Mouse (Mus musculus) cerebellum, adult (tissue): ENCODE results near the gene Bicdl1.

Source experiments
- ATAC-seq: cut with Nextera tagmentation; 2 replicates; pipeline ENCODE4 v1.9.2; 2017; ENCODE audit warnings: mild to moderate bottlenecking, moderate library complexity, mixed read lengths; ENCODE audit not compliant: insufficient number of reproducible peaks, low FRiP score, low TSS enrichment

Bicdl1 gene

DNA sequence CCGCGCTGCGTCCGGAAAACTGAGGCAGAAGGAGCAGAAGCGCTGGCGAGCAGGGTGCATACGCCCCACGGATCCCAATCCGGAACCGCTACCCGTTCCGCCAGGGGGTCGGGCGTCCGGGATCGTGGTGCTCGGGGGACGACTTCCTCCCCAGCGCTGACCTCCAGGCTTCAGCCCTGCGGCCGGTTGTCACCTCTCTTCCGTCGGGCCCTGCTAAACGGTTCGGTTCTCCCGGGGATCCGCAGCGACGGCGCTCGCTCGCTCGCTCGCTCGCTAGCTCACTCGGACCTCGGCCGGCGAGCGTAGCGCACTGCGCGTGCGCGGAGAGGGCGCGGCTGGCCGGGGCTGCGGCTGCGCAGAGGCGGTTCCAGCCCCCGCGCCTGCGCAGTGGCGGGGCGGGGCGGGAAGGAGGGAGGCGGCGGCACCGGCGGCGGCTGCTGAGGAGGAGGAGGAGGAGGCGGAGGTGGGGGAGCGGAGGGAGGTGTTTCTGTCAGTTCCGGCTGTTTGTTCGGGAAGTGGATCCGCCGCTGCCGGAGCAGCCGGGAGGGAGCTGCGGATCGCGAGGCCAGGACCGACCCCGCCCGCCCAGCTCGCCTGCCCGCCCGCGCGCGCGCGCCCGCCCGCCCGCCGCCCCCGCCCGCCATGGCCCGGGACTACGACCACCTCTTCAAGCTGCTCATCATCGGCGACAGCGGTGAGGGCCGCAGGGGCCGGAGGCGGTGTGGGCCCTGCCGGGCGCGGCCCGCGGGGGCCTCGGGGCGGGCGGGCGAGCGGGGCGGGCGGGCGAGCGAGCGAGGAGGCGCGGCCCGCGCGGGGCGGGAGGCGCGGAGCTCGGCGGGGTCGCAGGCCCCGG lies 99.7 kb downstream of the Bicdl1 start, which contains the start of gene Rab35:
TSS of gene Rab35 (plus strand) at position 404 of the 853 bp plus-strand sequence.
- peak; percentile 77 for ATAC-seq

DNA sequence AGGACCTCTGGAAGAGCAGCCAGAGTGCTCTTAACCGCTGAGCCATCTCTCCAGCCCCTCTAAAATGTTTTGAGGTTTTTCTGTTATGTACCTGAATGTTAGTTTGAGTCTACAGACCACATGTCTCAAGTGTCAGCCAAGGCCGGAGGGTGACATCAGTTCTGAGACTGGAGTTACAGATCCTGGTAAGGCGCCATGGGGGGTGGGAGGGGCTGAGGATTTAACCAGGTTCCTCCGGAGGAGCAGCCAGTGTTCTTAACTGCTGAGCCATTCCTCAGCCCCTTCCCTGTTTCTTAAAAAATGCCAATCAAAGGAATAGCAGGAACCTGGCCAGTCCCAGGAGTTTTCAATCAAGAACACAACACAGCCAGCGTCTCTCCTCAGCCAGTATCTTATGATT lies 101.1 kb downstream of the Bicdl1 start:
- ATAC-seq: no peak

DNA sequence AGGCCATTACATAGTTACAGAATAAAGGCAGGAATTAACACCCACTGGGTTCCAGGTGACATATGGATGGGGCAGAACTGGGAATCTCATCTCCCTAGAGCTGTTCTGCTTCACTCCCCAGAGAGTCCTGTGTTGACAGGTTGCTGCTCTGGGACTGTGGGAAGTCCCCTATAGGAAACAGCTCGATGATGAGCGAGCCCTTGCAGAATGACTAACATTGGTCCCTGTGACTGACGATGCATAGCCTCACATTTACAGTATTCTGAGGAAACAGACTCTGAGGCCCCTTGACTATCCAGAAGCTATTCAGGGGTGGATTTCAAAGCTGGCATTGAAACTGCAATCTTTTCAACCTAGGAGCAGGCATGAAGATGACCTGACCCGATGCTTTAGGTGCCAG lies 101.7 kb downstream of the Bicdl1 start:
- ATAC-seq: no peak

DNA sequence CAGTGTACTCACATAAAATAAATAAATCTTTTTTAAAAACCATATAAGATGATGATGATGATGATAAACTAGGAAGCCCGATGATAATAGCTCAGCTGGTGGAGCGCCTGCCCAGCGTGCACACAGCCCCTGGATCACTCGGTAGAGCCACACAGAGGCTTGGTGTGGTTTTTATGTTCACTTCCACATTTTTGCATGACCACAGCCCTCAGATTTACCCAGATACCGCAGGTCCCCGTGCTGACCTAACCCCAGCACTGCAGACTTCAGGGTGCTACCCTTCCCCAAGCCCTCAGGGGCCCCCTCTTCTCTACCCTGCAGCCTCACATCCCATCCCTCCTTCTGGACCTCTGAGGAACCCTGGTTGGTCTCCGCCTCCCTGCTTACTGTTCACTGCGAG lies 103.3 kb downstream of the Bicdl1 start:
- no peak for ATAC-seq

DNA sequence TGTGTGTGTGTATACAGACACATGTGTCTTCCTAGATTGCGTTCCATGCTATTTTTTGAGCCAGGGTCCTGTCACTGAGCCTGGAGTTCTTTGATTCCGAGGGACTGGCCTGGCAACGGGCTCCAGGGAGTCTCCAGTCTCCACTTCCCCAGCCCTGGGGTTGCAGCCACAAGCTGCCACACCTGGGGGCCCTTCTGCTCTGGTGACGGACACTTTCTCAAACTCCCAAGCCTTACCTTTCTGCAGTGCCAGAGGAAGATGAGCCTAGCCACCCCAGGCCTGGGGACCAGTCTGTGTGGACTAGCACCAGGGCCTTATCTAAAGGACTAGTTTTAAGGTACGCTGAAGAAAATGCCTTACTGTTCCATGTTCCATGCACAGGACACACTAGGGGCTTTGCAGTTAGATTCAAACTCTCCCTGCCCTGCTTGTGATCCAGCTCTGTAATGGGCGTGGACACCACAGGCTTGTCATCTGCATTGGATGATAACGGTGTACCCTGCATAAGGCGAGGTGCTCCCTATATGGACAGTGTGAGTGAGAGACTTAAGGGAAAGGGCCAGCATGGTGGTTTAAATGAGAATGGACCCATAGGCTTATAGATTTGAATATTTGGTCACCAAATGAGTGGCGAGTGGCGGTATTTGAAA lies 105.1 kb downstream of the Bicdl1 start:
- ATAC-seq: no peak

DNA sequence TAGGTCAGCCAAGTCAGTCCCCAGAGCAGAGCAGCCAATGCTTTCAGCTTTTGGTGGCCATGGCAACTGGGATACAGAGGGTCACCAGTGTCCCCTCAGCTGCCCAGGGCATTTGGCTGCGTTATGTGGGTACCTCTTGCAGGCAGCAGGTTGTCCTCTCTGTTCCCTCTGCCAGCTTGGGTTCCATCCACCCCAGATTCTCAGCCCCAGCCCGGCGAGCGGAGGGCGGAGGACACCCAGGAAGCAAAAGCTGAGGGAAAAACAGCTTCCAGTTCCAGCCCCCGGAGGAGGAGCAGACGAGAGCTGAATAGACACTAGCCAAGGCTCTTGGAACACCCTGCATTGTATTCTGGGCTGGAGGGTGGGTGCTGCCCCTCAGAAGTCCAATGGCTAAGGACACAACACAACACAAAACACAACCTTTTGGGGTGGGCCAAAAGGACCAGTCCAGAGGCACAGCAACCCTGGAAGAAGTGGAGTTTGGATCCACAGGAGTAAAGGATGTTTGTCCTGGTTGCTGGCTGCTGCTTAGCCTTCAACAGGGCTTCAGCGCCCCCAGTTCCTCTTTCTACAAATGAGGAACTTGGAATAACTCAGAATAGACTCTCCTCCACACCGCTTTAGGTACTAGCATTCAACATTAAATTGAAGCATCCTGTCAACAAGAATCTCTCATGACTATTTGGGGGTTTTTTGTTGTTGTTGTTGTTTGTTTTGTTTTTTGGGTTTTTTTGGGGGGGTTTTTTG lies 107.6 kb downstream of the Bicdl1 start:
- no peak for ATAC-seq

DNA sequence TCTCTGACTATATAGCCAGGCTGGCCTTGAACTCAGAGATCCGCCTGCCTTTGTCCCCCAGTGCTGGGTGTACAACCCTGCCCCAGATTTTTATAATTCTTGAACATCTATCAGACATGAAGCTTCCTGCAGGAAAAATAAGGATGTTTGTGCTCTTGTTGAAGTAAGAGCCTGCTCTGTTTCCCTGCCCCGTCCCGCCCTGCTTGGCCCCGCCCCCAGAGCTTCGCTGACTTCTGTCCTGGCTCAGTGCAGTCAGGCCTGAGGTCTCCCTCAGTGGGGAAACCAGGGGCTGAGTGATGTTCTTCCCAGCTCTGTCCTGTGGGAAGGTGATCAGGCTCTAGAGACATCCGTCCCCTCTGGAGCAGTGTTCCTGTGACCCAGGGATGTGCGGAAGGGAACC lies 108.7 kb downstream of the Bicdl1 start:
- no peak for ATAC-seq

DNA sequence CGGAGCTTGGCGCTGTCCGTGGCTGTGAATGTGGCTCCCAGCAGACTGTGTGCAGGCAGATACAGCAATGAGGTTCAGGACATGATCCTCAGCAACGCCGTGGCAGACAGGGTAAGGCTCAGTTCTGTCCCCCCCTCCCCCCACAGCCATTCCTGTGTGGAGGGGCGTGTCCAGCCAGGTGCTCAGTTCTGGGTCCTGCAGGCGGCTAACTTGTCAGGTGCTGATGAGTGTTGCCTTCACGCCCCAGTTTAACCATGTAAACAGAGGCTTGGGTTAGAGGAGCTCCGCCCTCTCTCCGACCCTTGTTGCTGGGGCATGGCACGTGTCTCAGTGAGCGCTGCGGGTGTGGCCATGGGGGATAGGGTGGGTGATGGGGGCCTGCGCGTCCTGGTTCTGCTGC lies 111.7 kb downstream of the Bicdl1 start:
- no peak for ATAC-seq

DNA sequence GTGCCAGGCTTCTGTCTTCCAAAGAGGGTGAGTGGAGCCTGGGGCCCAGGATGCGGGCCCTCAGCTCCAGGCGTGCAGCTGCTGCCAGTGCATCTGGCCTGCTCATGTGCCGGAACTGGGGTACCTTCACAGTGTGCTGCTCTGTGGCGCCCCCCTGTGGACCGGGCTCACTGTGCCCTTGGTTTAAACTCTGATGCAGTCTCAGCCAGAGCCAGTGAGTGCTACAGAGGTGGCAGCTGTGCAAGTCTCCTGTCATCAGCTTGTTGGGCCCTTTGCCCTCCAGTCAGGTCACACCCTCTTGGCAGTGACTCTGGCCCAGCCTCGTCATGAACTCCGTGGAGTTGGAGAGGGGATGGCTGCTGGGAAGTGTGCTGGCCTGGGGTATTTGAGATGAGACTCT lies 116.5 kb downstream of the Bicdl1 start:
- ATAC-seq: no peak

DNA sequence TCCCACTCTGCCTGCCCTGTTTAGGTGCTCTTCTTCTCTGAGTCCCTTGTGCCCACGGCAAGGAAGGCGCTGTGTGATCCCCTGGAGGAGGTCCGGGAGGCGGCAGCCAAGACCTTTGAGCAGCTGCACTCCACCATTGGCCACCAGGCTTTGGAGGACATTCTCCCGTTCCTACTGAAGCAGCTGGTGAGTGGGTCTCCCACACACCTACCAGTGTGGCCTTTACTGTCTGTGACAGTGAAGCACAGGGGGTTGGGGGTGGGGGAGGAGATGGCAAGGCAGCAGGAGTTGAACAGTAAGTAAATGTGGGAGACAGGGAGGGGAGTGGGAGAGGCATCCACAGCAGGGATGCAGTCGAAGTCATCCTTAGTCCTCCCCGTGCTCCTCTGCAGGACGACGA lies 118.1 kb downstream of the Bicdl1 start:
- no peak for ATAC-seq

DNA sequence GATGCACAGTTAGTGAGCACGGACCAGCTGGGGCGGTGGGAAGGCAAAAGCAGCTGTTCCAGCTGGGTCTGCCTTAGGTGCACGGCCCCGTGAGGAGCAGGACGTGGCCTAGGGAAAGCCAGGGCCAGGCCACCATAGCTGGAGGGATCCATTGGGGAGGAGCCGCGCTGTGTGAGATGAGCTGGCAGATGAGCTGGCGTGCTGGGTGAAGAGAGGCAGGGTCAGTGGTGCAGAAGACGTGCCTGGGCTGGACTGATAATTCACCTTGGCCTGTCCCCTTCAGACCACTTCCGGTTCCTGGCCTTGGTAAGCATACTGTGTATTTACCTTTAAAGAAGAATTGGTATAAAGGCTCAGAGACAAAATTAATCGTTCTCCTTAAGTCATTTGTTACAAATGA lies 119.9 kb downstream of the Bicdl1 start:
- no peak for ATAC-seq

DNA sequence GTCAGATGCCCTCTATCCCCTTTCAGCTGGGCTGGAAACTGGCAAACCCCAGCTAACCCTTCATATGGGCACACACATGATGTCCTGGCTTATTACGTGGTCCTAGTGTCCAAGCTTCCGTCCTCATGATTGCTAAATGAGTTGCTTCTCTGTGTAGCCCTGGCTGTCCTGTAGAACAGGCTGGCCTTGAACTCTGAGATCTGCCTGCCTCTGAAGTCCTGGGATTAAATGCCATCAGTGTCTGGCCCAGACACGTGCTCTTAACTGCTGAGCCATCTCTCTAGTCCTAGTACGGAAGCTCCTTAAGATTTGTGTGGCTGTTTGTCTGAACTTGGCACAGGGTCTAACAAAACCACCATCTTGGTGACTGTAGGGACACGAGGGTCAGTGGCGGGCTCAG lies 127.9 kb downstream of the Bicdl1 start:
- ATAC-seq: no peak
